Mouse (Mus musculus) right cerebral cortex, postnatal 36 days (tissue): Measurements from ENCODE around the gene Olfr92.
A peak's percentile ranks its signal among the peaks of the same experiment; 100 is the strongest.
"Not testable (repeated sequence)": the region's sequence is repeated elsewhere in the genome, so short reads cannot be mapped to it uniquely, and the experiment has no call there.

ENCODE experiments used
- DNase-seq, 2 experiments: peaks; one replicate each; pipeline ENCODE4 v3.0.0; 2022; ENCODE audit warnings: low spot score in 2 of 2, mixed read lengths in 1 of 2

The Olfr92 gene

DNA sequence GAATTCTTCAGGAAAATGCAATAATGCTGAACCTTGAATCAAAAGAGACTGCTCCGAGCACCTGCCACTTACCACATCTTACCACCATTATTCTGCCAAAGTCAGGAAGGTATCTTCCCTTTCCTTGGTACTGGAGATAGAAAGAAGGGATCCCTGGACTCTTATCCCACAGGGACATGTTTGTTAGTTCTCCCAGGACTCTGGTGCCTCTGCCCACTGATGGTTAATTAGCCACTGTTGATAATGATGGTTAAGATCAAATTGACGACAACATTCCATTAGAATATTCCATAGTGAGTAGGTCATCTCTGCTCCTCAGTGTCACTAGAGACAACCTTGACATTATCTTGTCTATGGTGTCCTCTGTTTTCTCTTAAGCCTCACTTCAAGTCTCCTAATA is at the start of gene Olfr92:
TSS of gene Olfr92 (minus strand) at position 101 of the 400 bp plus-strand sequence.
- DNase-seq = no peak

DNA sequence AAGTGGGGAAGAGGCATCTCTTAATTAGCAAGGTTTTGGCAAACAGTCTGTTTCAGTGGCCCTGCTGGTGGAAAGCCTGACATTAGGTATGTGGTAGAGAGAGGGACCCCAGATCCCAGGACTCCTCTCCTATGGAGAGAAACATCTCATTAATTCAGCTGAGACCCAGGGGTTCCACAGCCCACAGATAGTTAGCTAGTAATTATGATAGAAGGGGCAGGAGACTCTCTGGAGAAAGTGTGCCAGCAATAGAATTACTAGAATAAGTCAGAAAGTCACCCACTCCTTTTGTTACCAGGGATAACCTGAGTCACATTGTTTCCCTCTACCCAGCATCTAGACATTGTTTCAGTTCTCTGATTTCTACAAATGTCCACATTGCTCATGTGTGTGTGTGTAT is 41.5 kb upstream of the Olfr92 start, which contains the start of gene Olfr93:
TSS of gene Olfr93 (minus strand) at position 101 of the 400 bp plus-strand sequence.
- DNase-seq = no peak

- not testable (repeated sequence) for DNase-seq
These were observed 11.5 kb upstream of the Olfr92 start for GRCm38 (mm10) chr17:37131366-37131765.

DNA sequence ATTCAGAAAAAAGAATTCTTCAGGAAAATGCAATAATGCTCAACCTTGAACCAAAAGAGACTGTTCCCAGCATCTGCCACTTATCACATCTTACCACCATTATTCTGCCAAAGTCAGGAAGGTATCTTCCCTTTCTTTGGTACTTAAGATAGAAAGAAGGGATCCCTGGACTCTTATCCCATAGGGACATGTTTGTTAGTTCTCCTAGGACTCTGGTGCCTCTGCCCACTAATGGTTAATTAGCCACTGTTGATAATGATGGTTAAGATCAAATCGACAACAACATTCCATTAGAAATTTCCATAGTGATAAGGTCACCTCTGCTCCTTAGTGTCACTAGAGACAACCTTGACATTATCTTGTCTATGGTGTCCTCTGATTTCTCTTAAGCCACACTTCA is 21.7 kb downstream of the Olfr92 start, which contains the start of gene Olfr91:
TSS of gene Olfr91 (minus strand) at position 101 of the 400 bp plus-strand sequence.
- DNase-seq = no peak

DNA sequence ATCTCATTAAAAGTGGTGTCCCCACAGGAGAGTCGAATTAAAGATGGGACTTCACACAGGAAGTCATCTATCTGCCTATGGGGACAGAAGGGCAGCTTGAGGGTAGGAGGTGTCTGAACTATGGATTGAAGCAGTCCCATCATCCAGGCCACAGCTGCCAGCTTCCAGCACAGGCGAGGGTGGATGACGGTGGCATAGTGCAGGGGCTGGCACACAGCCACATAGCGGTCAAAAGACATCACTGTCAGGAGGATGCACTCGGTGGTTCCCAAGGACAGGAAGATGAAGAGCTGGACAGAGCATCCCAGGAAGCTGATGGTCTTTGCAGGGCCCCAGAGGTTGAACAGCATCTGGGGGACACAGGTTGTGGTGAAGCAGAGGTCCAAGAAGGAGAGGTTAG is 26.6 kb downstream of the Olfr92 start:
- DNase-seq = no peak

DNA sequence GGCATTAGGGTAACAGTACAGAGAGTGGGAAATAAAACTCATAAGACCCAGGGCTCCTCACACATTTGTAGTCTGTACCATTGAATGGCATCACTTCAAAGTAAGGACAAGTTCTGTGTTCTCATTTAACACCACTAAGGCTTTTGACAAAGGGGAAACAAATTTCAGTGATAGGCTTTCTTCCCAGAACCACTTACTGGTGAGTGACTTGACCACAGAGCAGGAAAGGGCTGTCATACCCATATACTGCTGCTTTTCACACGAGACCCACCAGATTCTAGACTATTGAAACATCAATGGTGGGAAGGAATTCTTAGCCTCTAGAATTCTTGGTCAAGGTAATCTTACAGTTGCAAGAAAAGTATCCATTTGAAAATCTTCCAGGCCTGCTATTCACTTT is 27.7 kb downstream of the Olfr92 start:
- DNase-seq = no peak

DNA sequence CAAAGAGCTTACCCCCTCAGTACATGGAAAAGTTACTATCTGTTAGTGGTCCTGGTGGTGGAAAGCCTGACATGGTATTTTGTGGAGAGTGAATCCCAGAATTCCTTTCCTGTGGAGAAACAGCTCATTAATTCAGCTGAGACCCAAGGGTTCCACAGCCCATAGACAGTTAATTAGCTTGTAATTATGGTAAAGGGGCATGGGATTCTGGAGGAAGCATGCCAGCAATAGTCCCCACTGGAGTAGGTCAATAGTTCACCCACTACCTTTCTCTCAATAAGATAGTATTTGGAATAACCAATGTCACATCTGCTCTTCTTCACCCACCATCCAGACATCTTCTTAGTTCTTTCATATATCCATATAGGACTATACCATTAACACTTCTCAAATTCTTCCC is 31.5 kb downstream of the Olfr92 start, which contains the start of gene Olfr90:
TSS of gene Olfr90 (minus strand) at position 101 of the 400 bp plus-strand sequence.
- DNase-seq = no peak

- no peak for DNase-seq
These were observed 34.3 kb downstream of the Olfr92 start for GRCm38 (mm10) chr17:37085545-37085944.

DNA sequence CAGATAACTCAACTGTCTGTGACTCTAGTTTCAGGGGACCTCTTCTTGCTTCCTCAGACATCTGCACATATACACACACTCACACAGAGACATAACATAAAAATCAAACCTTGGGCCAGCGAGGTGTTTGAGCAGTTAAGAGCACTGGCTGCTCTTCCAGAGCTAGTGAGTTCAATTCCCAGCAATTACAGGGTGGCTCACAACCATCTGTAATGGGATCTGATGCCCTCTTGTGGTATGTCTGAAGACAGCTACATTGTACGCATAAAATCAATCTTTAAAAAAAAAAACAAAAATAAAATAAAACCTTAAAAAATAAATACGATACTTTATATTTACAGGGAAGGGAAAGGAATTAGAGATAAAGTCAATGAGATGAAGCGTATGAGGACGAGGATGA is 35.3 kb downstream of the Olfr92 start:
- DNase-seq = no peak

DNA sequence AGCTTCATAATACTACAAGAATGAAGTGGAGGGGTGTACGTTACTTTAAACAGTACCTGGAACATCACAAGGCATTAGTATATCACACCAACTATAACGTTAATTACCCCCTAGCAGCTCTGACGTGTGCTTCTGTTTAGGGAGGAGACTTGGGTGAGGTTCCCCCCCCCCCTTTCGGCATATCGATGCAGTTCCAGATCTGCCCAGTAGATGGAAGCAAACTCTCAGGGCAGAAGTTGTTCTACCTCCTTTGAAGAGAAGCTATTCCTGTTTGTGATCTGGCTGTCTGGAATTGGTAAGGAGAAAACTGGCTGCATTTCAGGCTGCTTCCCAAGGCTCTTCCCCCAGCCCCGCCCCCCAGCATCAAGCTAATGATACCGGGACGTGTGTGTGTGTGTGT is 36.6 kb downstream of the Olfr92 start:
- DNase-seq = no peak

GRCm38 (mm10) chr17:37081659-37082058 is 38.2 kb downstream of the Olfr92 start:
- DNase-seq = no peak

- DNase-seq = no peak
These were observed 39.8 kb downstream of the Olfr92 start for GRCm38 (mm10) chr17:37080119-37080518.

GRCm38 (mm10) chr17:37078990-37079389 is 40.9 kb downstream of the Olfr92 start:
- no peak for DNase-seq

GRCm38 (mm10) chr17:37078193-37078592 is 41.7 kb downstream of the Olfr92 start:
- no peak for DNase-seq

- DNase-seq = no peak
These were observed 44.1 kb downstream of the Olfr92 start for GRCm38 (mm10) chr17:37075766-37076165.

DNA sequence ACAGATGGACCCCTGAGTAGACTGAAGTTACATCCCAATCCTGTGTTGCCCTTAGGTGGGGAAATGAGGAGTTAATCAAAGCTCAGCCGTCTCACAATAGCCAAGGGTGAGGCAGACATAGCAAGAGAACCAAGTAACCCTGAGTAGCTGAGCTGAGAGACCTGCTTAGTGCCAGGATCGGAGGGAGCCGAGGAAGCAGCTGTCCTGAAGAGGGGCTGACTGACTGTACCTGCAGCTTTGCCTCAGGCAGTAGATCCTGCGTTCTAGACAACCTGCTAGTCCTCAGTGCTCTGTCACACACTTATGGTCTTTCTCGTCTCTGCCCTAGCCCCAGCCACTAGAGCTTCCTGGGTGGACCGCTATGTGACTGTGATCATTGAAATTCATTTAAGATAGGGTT is 44.7 kb downstream of the Olfr92 start:
- no peak for DNase-seq

GRCm38 (mm10) chr17:37072730-37073276 is 47.1 kb downstream of the Olfr92 start:
- no peak for DNase-seq

GRCm38 (mm10) chr17:37072080-37072729 is 47.7 kb downstream of the Olfr92 start:
- peak in 1 of 2 experiments; percentile 2 for DNase-seq

DNA sequence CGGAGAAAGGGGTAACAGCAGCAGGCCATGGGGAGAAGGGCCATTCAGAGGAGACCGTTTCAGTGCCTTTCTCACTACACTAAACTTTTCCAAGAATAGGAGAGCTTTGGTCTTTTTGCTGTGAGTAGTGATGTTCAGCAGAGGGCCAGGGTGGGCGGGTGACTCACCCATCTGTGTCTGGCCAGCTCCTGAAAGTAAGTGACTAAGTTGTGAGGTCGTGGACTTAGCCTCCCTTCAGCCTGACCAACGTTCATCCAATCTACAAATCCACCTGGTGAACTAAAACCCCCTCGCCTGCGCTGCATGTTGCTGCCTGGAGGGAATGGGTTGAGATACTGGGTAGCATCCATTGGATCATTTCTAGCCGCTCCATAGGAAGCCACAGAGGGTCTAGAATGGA is 49.8 kb downstream of the Olfr92 start:
- no peak for DNase-seq

DNA sequence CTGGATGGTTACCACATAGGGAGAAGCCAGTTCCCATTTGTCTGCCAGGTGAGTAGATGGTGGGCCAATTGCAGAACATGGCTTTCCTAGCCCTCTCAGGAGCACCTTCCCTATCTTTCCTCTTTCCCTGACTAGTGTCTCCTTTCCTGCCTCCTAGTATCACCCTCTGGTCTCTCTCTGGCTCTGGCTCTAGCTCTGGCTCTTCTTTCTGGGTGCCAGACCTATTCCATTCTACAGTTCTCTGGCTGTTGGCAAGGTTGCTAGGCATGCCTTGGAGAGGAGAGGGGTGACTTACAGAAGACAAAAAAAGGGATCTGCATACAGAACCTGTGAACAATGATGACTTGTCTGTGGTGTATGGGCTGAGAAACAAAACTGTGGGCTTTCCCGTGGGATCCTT is 52.0 kb downstream of the Olfr92 start:
- no peak for DNase-seq

DNA sequence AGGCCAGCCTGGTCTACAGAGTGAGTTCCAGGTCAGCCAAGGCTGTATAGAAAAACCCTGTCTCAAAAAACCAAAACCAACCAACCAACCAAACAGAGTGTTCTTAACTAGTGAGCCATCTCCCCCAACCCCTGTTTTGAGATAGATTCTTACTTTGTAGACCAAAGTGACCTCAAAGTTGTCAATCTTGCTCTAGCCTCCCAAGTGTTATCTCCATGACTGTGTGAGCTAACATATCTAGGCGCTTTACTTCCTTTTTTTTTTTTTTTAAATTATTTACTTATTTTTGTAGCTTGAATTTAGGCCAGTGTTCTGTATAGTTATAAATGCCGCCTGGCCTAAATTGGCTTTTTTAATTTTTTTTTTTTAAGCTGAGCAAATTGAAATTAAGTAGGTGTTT is 53.9 kb downstream of the Olfr92 start:
- no peak for DNase-seq

- no peak for DNase-seq
These were observed 56.0 kb downstream of the Olfr92 start for GRCm38 (mm10) chr17:37063686-37064495.

DNA sequence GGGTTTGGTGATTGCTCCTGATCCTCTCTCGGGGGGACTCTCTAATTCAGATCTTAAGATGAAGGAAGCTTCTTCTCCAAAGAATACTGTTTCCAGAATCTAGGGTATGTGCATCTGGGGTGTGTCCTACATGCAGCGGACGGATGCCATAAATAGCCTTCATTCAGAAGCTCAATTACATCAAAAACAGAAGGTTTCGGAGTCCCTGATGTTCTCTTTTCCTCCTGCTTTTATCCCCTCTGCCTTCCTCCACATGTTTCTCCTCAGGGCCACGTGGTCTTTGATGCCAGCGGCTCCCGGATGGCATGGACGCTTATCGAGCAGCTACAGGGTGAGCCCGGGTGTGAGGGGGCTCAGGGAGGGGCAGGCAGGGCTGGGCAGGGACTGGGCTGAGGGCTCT is 56.8 kb downstream of the Olfr92 start:
- DNase-seq = no peak
